Mouse (Mus musculus): ENCODE data around the gene Olfr588-ps1. TPM values are rescaled to one million over a fixed set of nuclear protein-coding genes. Genes with fewer than 3 reads are reported as not detected.
"Not testable (repeated sequence)": the region's sequence is repeated elsewhere in the genome, so short reads cannot be mapped to it uniquely, and the experiment has no call there.

Gene Olfr588-ps1
- polyA plus RNA-seq (2015; fragmentation: Nextera tagmentation; extraction: Ambion mirVana) = not detected in 2 replicates

DNA sequence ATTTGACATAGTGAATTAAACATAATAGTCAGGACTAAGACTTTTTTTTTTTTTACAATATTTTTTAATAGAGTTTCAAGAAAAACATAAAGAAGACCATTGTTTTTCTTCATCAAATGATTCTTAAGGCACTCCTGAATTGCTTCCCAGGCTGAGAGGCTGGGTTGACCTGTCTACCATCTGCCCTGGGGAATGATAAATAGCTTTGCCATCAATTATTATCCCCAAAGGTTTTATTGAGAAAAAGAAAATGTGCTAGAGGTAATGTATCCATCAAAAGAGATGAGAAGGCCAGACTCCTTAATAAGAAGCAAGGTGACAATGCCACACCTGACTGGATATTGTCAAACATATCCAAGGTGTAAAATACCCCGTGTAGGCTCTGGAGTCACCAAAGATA lies at the start of gene Olfr588-ps1:
Gene Olfr588-ps1 (plus strand): TSS at position 301 of the 400 bp plus-strand sequence.
- no peak for ATAC-seq
- Histone ChIP-seq H3K27me3 (replicated peaks; ENCODE audit: control insufficient read depth, insufficient read depth, low read length) (no peaks in the 10 kb centered on the region), H3K4me3 (replicated peaks; ENCODE audit: low read length) (no peak within 1 kb of the TSS), H3K27ac (ENCODE audit: low read length) (no peak within 1 kb of the TSS), H3K4me2 (ENCODE audit: low read length) (no peak within 1 kb of the TSS), H3K36me3 (ENCODE audit: control insufficient read depth, insufficient read depth) (no peaks in the 10 kb centered on the region), H3K9me3 (ENCODE audit: control insufficient read depth, low read length) (no peaks in the 10 kb centered on the region), H3K9ac (replicated peaks; ENCODE audit: low read depth, low read length) (no peak within 1 kb of the TSS), H3K4me1 (replicated peaks; ENCODE audit: control insufficient read depth, insufficient read depth, low read length) (no peaks in the 10 kb centered on the region)
- WGBS = 82% methylated on average over 1 of the region's 1 CpGs

DNA sequence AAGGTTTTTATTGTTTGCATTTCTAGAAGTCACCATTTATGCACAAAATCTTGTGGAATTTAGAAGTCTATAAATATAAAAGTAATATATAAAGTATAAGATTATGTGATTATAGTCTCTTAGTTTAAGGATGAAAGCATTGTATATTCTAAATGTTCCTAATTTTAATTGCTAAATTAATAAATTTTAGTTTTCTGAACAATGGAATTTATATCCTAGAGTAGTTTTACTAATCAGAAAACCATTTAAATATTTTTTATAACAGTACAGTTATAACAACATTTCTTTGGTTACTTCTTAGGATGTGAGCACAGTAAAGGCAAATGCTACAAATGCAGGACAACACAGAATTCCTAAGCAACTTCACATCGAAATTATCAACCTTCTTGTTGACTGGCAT lies 43.3 kb upstream of the Olfr588-ps1 start, which contains the start of gene Olfr585:
Gene Olfr585 (plus strand): TSS at position 301 of the 400 bp plus-strand sequence.
- Histone ChIP-seq H3K27me3 (replicated peaks; ENCODE audit: control insufficient read depth, insufficient read depth, low read length) (no peaks in the 10 kb centered on the region), H3K36me3 (ENCODE audit: control insufficient read depth, insufficient read depth) (no peaks in the 10 kb centered on the region), H3K4me3 (replicated peaks; ENCODE audit: low read length) (no peak within 1 kb of the TSS), H3K27ac (ENCODE audit: low read length) (no peak within 1 kb of the TSS), H3K4me1 (replicated peaks; ENCODE audit: control insufficient read depth, insufficient read depth, low read length) (no peaks in the 10 kb centered on the region), H3K9ac (replicated peaks; ENCODE audit: low read depth, low read length) (no peak within 1 kb of the TSS), H3K4me2 (ENCODE audit: low read length) (no peak within 1 kb of the TSS), H3K9me3 (ENCODE audit: control insufficient read depth, low read length) (no peaks in the 10 kb centered on the region)
- WGBS = 94% methylated on average over 1 of the region's 1 CpGs
- ATAC-seq = no peak

DNA sequence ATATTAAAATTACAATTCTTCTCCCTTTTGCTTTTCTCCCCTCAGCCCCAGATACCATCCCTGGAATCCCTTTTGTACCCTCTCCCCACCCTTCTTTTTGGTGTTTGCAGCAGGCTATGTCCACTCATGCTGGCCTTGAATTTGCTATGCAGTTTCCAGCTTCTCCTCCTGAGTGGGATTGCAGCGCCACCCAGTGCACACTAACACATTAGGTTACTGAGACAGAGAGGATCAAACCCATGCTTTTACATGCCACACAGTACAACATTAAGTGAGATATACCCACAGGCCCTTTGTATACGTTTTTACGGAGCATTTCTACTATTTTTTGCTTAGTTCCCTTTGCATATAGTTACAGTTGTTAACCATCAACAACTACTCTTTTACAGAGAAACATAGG lies 21.3 kb upstream of the Olfr588-ps1 start:
- Histone ChIP-seq H3K36me3 (ENCODE audit: control insufficient read depth, insufficient read depth) (no peaks in the 10 kb centered on the region), H3K9ac (replicated peaks; ENCODE audit: low read depth, low read length) (no peak overlapping the region), H3K27me3 (replicated peaks; ENCODE audit: control insufficient read depth, insufficient read depth, low read length) (no peaks in the 10 kb centered on the region), H3K4me3 (replicated peaks; ENCODE audit: low read length) (no peak overlapping the region), H3K27ac (ENCODE audit: low read length) (no peak overlapping the region), H3K4me1 (replicated peaks; ENCODE audit: control insufficient read depth, insufficient read depth, low read length) (no peaks in the 10 kb centered on the region), H3K9me3 (ENCODE audit: control insufficient read depth, low read length) (no peaks in the 10 kb centered on the region), H3K4me2 (ENCODE audit: low read length) (no peak overlapping the region)
- ATAC-seq = no peak
- WGBS = 56% methylated on average over 3 of the region's 3 CpGs

DNA sequence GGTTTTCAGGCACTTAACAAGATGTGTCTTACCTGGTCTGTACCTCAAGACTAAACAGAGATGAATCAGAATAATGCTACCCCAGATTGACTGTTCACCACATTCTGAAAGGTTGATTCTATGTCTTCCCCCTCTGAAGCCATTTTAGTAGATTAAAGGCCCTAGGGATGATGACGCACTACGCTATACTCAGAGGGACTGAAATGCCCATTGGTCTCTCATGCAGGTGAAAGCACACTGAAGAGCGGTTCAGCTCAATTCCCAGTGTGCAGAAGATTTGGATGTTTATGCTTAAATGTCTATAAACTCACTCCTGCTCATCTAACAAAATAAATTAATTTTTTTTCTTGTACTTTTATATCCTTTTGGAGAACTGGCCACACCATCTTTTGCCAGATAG lies 15.1 kb upstream of the Olfr588-ps1 start, which contains the start of gene Olfr586:
Gene Olfr586 (minus strand): TSS at position 101 of the 400 bp plus-strand sequence.
- Histone ChIP-seq H3K36me3 (ENCODE audit: control insufficient read depth, insufficient read depth) (no peaks in the 10 kb centered on the region), H3K4me1 (replicated peaks; ENCODE audit: control insufficient read depth, insufficient read depth, low read length) (no peaks in the 10 kb centered on the region), H3K9me3 (ENCODE audit: control insufficient read depth, low read length) (no peaks in the 10 kb centered on the region), H3K27ac (ENCODE audit: low read length) (no peak within 1 kb of the TSS), H3K9ac (replicated peaks; ENCODE audit: low read depth, low read length) (no peak within 1 kb of the TSS), H3K4me3 (replicated peaks; ENCODE audit: low read length) (no peak within 1 kb of the TSS), H3K4me2 (ENCODE audit: low read length) (no peak within 1 kb of the TSS), H3K27me3 (replicated peaks; ENCODE audit: control insufficient read depth, insufficient read depth, low read length) (no peaks in the 10 kb centered on the region)
- no peak for ATAC-seq
- WGBS = 88% methylated on average over 3 of the region's 3 CpGs

DNA sequence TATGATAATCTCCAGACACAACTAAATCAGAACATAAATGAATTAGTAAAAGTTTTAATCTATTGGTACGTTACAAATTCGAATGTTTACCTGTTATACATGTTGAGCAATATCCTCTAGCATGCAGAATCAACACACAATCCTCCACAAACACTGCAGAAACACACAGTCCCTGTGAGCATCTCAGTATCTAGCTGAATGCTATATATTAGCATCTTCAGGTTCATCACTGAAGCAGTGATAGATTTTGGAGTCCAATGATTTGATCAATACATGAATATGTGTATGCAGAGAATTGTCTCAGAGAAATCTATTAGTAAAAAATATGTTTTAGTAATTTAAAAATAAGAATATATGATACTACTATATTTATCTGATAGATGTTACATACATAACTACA lies 15.6 kb downstream of the Olfr588-ps1 start, which contains the start of gene Olfr589:
Gene Olfr589 (minus strand): TSS at position 101 of the 400 bp plus-strand sequence.
- Histone ChIP-seq H3K36me3 (ENCODE audit: control insufficient read depth, insufficient read depth) (no peaks in the 10 kb centered on the region), H3K9ac (replicated peaks; ENCODE audit: low read depth, low read length) (no peak within 1 kb of the TSS), H3K4me3 (replicated peaks; ENCODE audit: low read length) (no peak within 1 kb of the TSS), H3K27me3 (replicated peaks; ENCODE audit: control insufficient read depth, insufficient read depth, low read length) (no peaks in the 10 kb centered on the region), H3K4me1 (replicated peaks; ENCODE audit: control insufficient read depth, insufficient read depth, low read length) (no peaks in the 10 kb centered on the region), H3K4me2 (ENCODE audit: low read length) (no peak within 1 kb of the TSS), H3K9me3 (ENCODE audit: control insufficient read depth, low read length) (no peaks in the 10 kb centered on the region), H3K27ac (ENCODE audit: low read length) (no peak within 1 kb of the TSS)
- ATAC-seq = no peak
- WGBS = 61% methylated on average over 2 of the region's 2 CpGs

DNA sequence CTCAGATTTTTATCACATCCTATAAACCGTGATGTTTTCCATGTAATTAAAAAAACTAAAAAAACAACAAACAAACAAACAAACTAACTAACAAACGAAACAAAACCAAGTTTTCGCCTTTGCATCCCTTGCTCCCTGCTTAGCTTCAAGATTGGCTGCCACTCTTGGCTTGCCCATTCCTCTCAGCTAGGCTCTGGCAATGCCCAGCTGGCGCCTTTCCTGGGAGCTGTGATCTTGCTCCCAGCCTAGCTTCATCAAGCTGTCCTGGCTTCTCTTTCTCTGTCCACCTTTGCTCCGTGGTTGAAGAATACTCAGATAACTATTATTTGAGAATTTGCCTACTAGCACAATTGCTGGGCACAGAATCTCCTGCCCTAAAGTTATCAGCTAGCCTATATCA lies 29.0 kb downstream of the Olfr588-ps1 start:
- Histone ChIP-seq H3K9ac (replicated peaks; ENCODE audit: low read depth, low read length) (no peak overlapping the region), H3K9me3 (ENCODE audit: control insufficient read depth, low read length) (no peaks in the 10 kb centered on the region), H3K27me3 (replicated peaks; ENCODE audit: control insufficient read depth, insufficient read depth, low read length) (no peaks in the 10 kb centered on the region), H3K4me3 (replicated peaks; ENCODE audit: low read length) (no peak overlapping the region), H3K4me2 (ENCODE audit: low read length) (no peak overlapping the region), H3K27ac (ENCODE audit: low read length) (no peak overlapping the region), H3K36me3 (ENCODE audit: control insufficient read depth, insufficient read depth) (no peaks in the 10 kb centered on the region), H3K4me1 (replicated peaks; ENCODE audit: control insufficient read depth, insufficient read depth, low read length) (no peaks in the 10 kb centered on the region)
- 78% methylated on average over 5 of the region's 5 CpGs for WGBS
- ATAC-seq = no peak

DNA sequence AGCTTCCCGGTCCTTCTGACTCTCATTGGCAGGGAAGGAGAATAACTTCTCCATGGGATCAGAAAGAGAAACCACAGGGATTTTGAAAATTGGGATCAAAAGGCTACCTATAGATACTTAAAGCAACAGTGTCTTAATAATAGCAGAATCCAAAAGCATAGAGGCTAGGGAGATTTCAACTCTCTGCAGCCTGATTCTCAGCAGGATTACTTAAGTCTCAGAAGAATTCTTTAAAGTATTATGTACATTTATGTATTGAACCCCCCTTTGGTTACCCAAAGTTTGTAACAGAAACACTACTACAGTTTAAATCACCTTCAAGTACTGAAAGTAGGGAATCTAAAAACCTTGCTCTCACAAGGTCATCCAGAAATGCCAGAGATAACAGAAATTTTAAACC lies 37.6 kb downstream of the Olfr588-ps1 start, which contains the start of gene Olfr591:
Gene Olfr591 (minus strand): TSS at position 101 of the 400 bp plus-strand sequence.
- H3K9ac ChIP-seq (replicated peaks; ENCODE audit: low read depth, low read length) = no peak within 1 kb of the TSS
- no peaks in the 10 kb centered on the region for H3K36me3 ChIP-seq (ENCODE audit: control insufficient read depth, insufficient read depth)
- H3K4me1 ChIP-seq (replicated peaks; ENCODE audit: control insufficient read depth, insufficient read depth, low read length) = no peaks in the 10 kb centered on the region
- no peaks in the 10 kb centered on the region for H3K27me3 ChIP-seq (replicated peaks; ENCODE audit: control insufficient read depth, insufficient read depth, low read length)
- 79% methylated on average over 1 of the region's 1 CpGs for WGBS
- peaks cover 7% of the 10 kb centered on the region for H3K9me3 ChIP-seq (ENCODE audit: control insufficient read depth, low read length)
- H3K27ac ChIP-seq (ENCODE audit: low read length) = no peak within 1 kb of the TSS
- H3K4me3 ChIP-seq (replicated peaks; ENCODE audit: low read length) = no peak within 1 kb of the TSS
- no peak within 1 kb of the TSS for H3K4me2 ChIP-seq (ENCODE audit: low read length)
- ATAC-seq = no peak

DNA sequence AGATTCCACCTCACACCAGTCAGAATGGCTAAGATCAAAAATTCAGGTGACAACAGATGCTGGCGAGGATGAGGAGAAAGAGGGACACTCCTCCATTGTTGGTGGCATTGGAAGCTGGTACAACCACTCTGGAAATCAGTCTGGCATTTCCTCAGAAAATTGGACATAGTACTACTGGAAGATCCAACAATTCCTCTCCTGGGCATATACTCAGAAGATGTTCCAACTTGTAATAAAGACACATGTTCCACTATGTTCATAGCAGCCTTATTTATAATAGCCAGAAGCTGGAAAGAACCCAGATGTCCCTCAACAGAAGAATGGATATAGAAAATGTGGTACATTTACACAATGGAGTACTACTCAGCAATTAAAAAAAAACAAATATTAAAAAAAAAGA lies 43.8 kb downstream of the Olfr588-ps1 start, which contains the start of gene Olfr592:
Gene Olfr592 (plus strand): TSS at position 301 of the 400 bp plus-strand sequence.
- not testable (repeated sequence) for H3K4me3 ChIP-seq (replicated peaks; ENCODE audit: low read length); H3K27me3 ChIP-seq (replicated peaks; ENCODE audit: control insufficient read depth, insufficient read depth, low read length); H3K4me1 ChIP-seq (replicated peaks; ENCODE audit: control insufficient read depth, insufficient read depth, low read length); H3K9me3 ChIP-seq (ENCODE audit: control insufficient read depth, low read length); H3K4me2 ChIP-seq (ENCODE audit: low read length); H3K27ac ChIP-seq (ENCODE audit: low read length); ATAC-seq; H3K9ac ChIP-seq (replicated peaks; ENCODE audit: low read depth, low read length); H3K36me3 ChIP-seq (ENCODE audit: control insufficient read depth, insufficient read depth)
- WGBS = 63% methylated on average over 1 of the region's 1 CpGs
